Mouse (Mus musculus): ENCODE data around the gene Lat.

DNA sequence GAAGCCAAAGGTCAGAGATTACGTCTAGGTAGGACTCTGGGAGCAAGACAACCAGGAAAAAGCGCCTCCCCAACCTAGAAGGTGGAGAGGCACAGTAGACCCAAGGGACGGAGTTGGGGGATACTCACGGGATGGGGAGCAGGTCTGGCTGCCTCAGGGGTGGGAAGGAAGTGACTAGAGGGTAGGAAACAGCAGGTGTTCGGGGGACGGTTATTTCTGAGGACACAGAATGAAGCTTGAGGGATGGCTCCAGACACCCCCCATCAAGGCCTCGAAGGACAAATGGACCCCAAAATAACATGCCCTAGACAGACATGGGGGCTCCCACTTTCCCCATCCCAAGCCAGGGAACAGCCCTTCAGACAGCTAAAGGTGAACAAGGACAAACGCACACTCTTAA, 1.0 kb downstream of the Lat start:
- TF ChIP-seq CTCF (conservative IDR thresholded peaks at IDR 0.05; ENCODE audit: insufficient read depth, insufficient read length, low read depth, low read length) (no peak), POLR2A (IDR thresholded peaks at IDR 0.05; ENCODE audit: low read depth, low read length) (no peak)

Data from kidney, adult 2 months (tissue).